Mouse (Mus musculus) stomach, postnatal 0 days (tissue): ENCODE measurements around the gene Mapk7. TPM values are rescaled to one million over a fixed set of nuclear protein-coding genes. Genes with fewer than 3 reads are reported as not detected.

ENCODE experiments used
- ATAC-seq: fragments of 200-750 bp; cut with Nextera tagmentation; 2 replicates; pipeline ENCODE4 v1.8.0; 2017; ENCODE audit not compliant: low FRiP score, low TSS enrichment
- DNase-seq: peaks from one replicate; pipeline ENCODE4 v3.0.0-alpha.2; 2016; ENCODE audit warnings: low spot score
- H3K27ac ChIP-seq: fragments of 300-500 bp; sonication (generic); replicated peaks from 2 replicates; pipeline ENCODE4 v1.5.1; 2014; ENCODE audit warnings: mild to moderate bottlenecking, control low read depth
- H3K27me3 ChIP-seq: fragments of 300-500 bp; sonication (generic); 2 replicates; pipeline ENCODE4 v1.6.1; 2014; ENCODE audit warnings: low read length; ENCODE audit not compliant: control insufficient read depth, insufficient read depth
- H3K36me3 ChIP-seq: fragments of 300-500 bp; sonication (generic); 2 replicates; pipeline ENCODE4 v1.6.1; 2014; ENCODE audit warnings: low read length, mixed read lengths; ENCODE audit not compliant: control insufficient read depth, insufficient read depth
- H3K4me1 ChIP-seq: fragments of 300-500 bp; sonication (generic); replicated peaks from 2 replicates; pipeline ENCODE4 v1.6.1; 2014; ENCODE audit warnings: antibody characterized with exemption; ENCODE audit not compliant: control insufficient read depth, insufficient read depth
- H3K4me2 ChIP-seq: fragments of 300-500 bp; sonication (generic); replicated peaks from 2 replicates; pipeline ENCODE4 v1.6.1; 2014; ENCODE audit warnings: low read depth, mild to moderate bottlenecking, control low read depth, moderate library complexity
- H3K4me3 ChIP-seq: fragments of 300-500 bp; sonication (generic); 2 replicates; pipeline ENCODE4 v1.5.1; 2014; ENCODE audit warnings: low read depth, low read length, control low read depth
- H3K9ac ChIP-seq: fragments of 300-500 bp; sonication (generic); 2 replicates; pipeline ENCODE4 v1.6.1; 2014; ENCODE audit warnings: mild to moderate bottlenecking, low read length, control low read depth, mixed read lengths
- H3K9me3 ChIP-seq: fragments of 300-500 bp; sonication (generic); 2 replicates; pipeline ENCODE4 v1.6.1; 2016; ENCODE audit warnings: low read length; ENCODE audit not compliant: control insufficient read depth
- CTCF ChIP-seq: IDR thresholded peaks from 2 replicates; pipeline ENCODE4 v1.5.1; 2016; ENCODE audit warnings: antibody characterized with exemption, low read depth, mild to moderate bottlenecking, moderate library complexity
- EP300 ChIP-seq: optimal IDR thresholded peaks from 2 replicates; pipeline ENCODE3; 2016; ENCODE audit warnings: antibody characterized with exemption
- WGBS: fragments of 180-500 bp; shearing (Covaris S2); extraction: QIAGEN DNeasy Blood & Tissue Kit; methylation state at CpG from one replicate; pipeline ENCODE4 v1.1.7; 2014; 5-methylcytosine and 5-hydroxymethylcytosine counted together
- polyA plus RNA-seq: library from polyadenylated mRNA; unstranded; fragments of >200 nt; fragmentation: Nextera tagmentation; extraction: Ambion mirVana; gene quantifications from 2 replicates; pipeline ENCODE4 v1.2.1, GENCODE M21; 2015

Gene Mapk7
- polyA plus RNA-seq, 1 experiment from 2014 or later, result 15.4 TPM

DNA sequence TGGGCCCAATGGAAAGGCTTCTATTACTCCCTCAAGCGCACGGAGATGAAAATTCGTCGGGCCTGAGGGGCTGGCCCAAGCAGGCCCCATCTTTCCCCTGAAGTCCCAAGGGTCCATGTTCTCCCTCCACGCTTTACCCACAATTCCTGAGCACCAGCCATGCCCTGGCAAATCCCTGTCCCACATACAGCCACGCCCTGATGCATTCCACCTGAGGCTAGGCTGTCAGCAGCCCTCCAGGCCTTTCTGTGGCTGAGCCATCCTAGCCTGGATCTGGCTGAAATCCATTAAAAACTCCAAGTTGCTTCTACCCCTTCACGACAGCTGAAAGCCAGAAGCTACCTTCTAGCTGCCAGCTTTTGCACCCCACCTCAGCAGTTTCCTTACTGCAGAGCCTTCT lies 6.3 kb downstream of the Mapk7 start:
- no peak overlapping the region for H3K4me2 ChIP-seq
- H3K27me3 ChIP-seq, result no peaks in the 10 kb centered on the region
- DNase-seq (no peak), ATAC-seq (no peak)
- 78% methylated on average over 7 of the region's 7 CpGs for WGBS
- H3K9me3 ChIP-seq, result no peaks in the 10 kb centered on the region
- H3K27ac ChIP-seq, result peak overlapping the region; percentile 92; the same call in 1 of the 2 replicates
- no peak overlapping the region for H3K4me3 ChIP-seq
- TF ChIP-seq CTCF, result no peak
- no peak for TF ChIP-seq EP300
- H3K9ac ChIP-seq, result no peak overlapping the region
- H3K36me3 ChIP-seq, result peaks cover 15% of the 10 kb centered on the region
- peaks cover 4% of the 10 kb centered on the region; the same call in 1 of the 2 replicates for H3K4me1 ChIP-seq

GRCm38 (mm10) chr11:61487401-61487800 lies 6.8 kb downstream of the Mapk7 start:
- Histone ChIP-seq H3K36me3 (peaks cover 15% of the 10 kb centered on the region), H3K4me3 (no peak overlapping the region), H3K27me3 (no peaks in the 10 kb centered on the region), H3K9ac (no peak overlapping the region), H3K4me2 (peak overlapping the region; percentile 51; the same call in 1 of the 2 replicates), H3K9me3 (no peaks in the 10 kb centered on the region), H3K27ac (peak overlapping the region; percentile 92; the same call in 1 of the 2 replicates), H3K4me1 (peaks cover 4% of the 10 kb centered on the region; the same call in 1 of the 2 replicates)
- TF ChIP-seq EP300 (no peak), CTCF (no peak)
- ATAC-seq, result no peak
- WGBS, result 31% methylated on average over 2 of the region's 2 CpGs
- DNase-seq, result peak; percentile 49

GRCm38 (mm10) chr11:61486458-61487219 lies 7.6 kb downstream of the Mapk7 start:
- DNase-seq (no peak), ATAC-seq (no peak)
- H3K27ac ChIP-seq, result peak overlapping the region; percentile 92
- TF ChIP-seq CTCF (no peak), EP300 (no peak)
- H3K4me3 ChIP-seq, result peak overlapping the region; percentile 36
- H3K4me1 ChIP-seq, result peaks cover 4% of the 10 kb centered on the region; the same call in 1 of the 2 replicates
- H3K27me3 ChIP-seq, result no peaks in the 10 kb centered on the region
- peak overlapping the region; percentile 51 for H3K4me2 ChIP-seq
- no peaks in the 10 kb centered on the region for H3K9me3 ChIP-seq
- H3K9ac ChIP-seq, result peak overlapping the region; percentile 56
- WGBS, result 68% methylated on average over 14 of the region's 14 CpGs
- peaks cover 15% of the 10 kb centered on the region for H3K36me3 ChIP-seq

- H3K9me3 ChIP-seq, result no peaks in the 10 kb centered on the region
- 55% methylated on average over 22 of the region's 22 CpGs for WGBS
- TF ChIP-seq CTCF, result no peak
- no peak for TF ChIP-seq EP300
- H3K4me2 ChIP-seq, result peak overlapping the region; percentile 51
- H3K4me1 ChIP-seq, result peaks cover 4% of the 10 kb centered on the region; the same call in 1 of the 2 replicates
- H3K36me3 ChIP-seq, result peaks cover 9% of the 10 kb centered on the region
- H3K27ac ChIP-seq, result peak overlapping the region; percentile 92
- peak overlapping the region; percentile 56 for H3K9ac ChIP-seq
- DNase-seq, result no peak
- ATAC-seq, result no peak
- H3K27me3 ChIP-seq, result no peaks in the 10 kb centered on the region
- peak overlapping the region; percentile 36 for H3K4me3 ChIP-seq
Observed at GRCm38 (mm10) chr11:61485541-61486457, 8.4 kb downstream of the Mapk7 start.

- Histone ChIP-seq H3K4me2 (peak within 1 kb of the TSS; percentile 51), H3K4me3 (peak within 1 kb of the TSS; percentile 36), H3K4me1 (peaks cover 4% of the 10 kb centered on the region; the same call in 1 of the 2 replicates), H3K9me3 (no peaks in the 10 kb centered on the region), H3K36me3 (peaks cover 5% of the 10 kb centered on the region; the same call in 1 of the 2 replicates), H3K27me3 (no peaks in the 10 kb centered on the region), H3K27ac (peak within 1 kb of the TSS; percentile 92), H3K9ac (peak within 1 kb of the TSS; percentile 56)
- 22% methylated on average over 20 of the region's 20 CpGs for WGBS
- TF ChIP-seq CTCF, result no peak
- no peak for TF ChIP-seq EP300
- ATAC-seq (peak; percentile 77), DNase-seq (peak; percentile 45)
Observed at GRCm38 (mm10) chr11:61484613-61485540, 9.3 kb downstream of the Mapk7 start, which contains the start of gene Mfap4. TSS of gene Mfap4 (plus strand) at chr11:61485431.
